Mouse (Mus musculus): ENCODE results near the gene Ascc3. TPM values are rescaled to one million over a fixed set of nuclear protein-coding genes. Genes with fewer than 3 reads are reported as not detected.

The Ascc3 gene
- total RNA-seq, 2 experiments from 2014 or later: 29.9 to 30.5 TPM

DNA sequence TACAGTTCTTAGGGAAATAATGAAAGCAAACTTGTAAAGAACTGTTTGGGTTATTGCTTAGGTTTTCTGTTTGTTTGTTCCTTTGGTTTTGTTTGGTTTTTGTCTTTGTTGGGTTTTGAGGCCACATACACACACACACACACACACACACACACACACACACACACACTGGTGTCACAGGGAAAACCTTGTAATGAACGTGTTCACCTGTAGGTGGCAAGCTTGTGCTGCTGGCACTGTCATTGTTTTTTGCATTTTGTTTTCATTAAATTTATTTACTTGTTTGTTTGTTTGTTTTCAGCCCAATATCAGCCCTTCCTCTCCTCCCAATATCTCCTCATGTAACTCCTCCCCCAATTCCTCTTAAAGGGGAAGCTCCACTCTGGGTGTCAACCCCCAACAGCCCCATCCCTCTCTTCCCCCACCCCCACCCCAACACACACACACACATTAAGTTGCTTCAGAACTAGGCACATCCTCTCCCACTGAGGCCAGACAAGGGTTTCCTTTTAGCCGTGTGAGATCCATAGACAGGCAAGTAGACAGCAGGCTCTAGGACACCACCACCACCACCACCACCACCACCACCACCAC is 289.1 kb downstream of the Ascc3 start:
- Histone ChIP-seq H3K27ac (no peak overlapping the region), H3K4me3 (no peak overlapping the region)
- TF ChIP-seq CTCF (IDR thresholded peaks at IDR 0.05): peak; percentile 40
- intact Hi-C loops (cut with DNase I): loop anchor here (5.0 kb wide), 1 partner anchor 526 kb away; no protein-coding TSS in a partner anchor
- DNase-seq (ENCODE audit: extremely low spot score in 1 of 2, low spot score in 2 of 2): no peak

DNA sequence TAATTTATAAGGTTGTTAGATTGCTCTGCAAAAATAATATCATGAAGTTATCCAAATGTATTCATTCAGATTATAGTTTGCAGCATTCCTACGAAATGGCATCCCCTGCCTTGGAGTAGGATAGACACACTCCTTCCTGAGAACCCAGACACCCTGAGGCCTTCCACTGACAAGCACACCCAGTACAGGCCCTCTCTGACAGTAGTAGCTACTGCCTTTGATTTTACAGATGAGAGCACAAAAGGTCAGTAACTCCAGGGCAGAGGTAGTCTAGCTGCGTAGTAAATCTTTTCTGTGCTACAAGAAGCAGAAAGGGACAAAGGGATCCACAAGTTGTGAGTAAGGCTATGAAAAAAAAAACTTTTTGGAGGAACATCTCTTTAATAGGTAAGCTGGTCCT is 289.9 kb downstream of the Ascc3 start:
- no peak for TF ChIP-seq CTCF (IDR thresholded peaks at IDR 0.05)
- intact Hi-C loops (cut with DNase I): loop anchor here (5.0 kb wide), 1 partner anchor 525 kb away; no protein-coding TSS in a partner anchor
- H3K4me3 ChIP-seq: no peak overlapping the region
- DNase-seq (ENCODE audit: extremely low spot score in 1 of 2, low spot score in 2 of 2): no peak
- H3K27ac ChIP-seq: no peak overlapping the region

DNA sequence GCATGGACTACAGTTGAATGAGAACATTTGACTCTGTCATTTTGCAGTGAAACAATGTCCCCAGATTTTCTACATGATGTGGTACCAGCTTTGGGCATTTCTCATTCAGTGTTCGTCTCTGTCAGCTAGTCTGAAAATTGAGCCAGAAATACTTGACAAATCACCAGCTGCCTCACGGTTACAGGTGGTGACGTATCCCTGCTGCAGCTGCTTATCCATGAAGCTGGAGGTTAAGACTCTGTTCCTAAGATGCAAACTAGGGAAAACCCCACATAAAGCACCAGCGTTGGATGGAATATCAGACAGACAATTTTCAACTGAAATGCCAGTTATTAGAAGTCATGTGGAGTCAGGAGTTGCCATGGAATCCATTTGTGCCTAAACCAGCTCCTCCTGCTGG is 293.8 kb downstream of the Ascc3 start:
- Histone ChIP-seq H3K27ac (no peak overlapping the region), H3K4me3 (no peak overlapping the region)
- no peak for TF ChIP-seq CTCF (IDR thresholded peaks at IDR 0.05)
- DNase-seq (ENCODE audit: extremely low spot score in 1 of 2, low spot score in 2 of 2): no peak
- intact Hi-C loops (cut with DNase I): no loop called here

DNA sequence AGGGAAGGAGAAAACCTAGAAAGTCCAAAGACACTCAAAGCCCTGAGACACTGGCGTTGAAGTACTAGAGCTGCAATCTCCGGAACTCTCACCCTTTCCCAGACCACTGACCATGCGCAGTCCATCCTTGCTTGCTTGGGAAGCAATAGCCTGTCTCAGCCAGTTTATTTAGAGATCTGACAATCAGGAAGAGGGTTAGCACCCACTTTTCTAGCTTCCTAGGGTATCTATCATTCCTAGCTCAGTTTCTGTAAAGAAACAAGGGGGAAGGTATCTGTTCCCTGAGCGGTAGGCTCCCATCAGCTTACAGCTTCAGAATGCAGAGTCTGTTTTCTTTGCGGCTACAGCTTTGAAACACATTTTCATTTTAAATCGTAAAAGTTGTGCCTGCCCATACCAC is 298.2 kb downstream of the Ascc3 start:
- intact Hi-C loops (cut with DNase I): loop anchor here (10.0 kb wide), 1 partner anchor 384 kb away; no protein-coding TSS in a partner anchor

DNA sequence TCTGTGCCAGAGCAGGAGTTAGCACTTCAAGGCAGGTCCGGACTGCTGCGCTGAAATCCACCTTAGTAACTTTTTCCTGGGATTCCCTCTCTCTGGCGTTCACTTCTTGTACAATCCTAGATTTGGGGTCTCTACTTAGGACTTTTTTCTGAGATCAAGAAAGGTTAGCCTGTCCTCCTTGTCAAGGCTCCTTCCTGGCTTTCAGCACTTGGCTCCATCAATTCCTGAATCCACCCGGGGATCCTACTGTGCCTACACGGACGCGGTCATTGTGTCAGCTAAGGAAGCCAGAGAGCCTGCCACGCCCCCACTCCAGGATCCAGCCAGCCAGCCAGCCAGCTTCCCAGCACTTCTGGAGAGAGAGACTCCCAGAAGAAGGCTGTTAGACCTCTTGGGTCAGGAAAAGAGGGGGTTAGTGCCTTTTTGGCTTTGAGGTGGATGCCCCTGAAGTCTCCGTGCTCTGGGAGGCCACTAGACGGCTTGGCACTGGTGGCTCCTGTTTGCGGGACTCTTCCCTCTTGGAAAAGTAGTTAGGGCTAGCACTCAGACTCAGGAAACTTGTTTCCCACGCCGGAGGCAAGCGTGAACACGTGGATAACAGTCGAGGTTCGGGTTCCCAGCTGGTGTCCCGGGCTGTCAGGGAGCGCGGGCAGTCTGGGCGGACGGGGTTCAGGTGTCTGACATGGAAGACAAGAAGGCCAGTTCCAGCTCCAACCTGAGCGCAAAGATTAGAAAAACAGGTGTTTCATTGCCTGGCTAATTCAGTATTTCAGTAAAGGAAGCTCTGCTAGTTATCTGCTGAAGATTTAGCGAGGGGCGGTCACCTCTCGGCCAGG is 299.6 kb downstream of the Ascc3 start:
- H3K4me3 ChIP-seq: no peak overlapping the region
- H3K27ac ChIP-seq: no peak overlapping the region
- TF ChIP-seq CTCF (IDR thresholded peaks at IDR 0.05): no peak
- DNase-seq (ENCODE audit: extremely low spot score in 1 of 2, low spot score in 2 of 2): no peak
- intact Hi-C loops (cut with DNase I): loop anchor here (10.0 kb wide), 1 partner anchor 383 kb away; no protein-coding TSS in a partner anchor

More for the DNA sequence above, 298.2 kb downstream of the Ascc3 start:
- no peak for TF ChIP-seq CTCF (IDR thresholded peaks at IDR 0.05)
- no peak for DNase-seq (ENCODE audit: extremely low spot score in 1 of 2, low spot score in 2 of 2)
- Histone ChIP-seq H3K27ac (no peak overlapping the region), H3K4me3 (no peak overlapping the region)

DNA sequence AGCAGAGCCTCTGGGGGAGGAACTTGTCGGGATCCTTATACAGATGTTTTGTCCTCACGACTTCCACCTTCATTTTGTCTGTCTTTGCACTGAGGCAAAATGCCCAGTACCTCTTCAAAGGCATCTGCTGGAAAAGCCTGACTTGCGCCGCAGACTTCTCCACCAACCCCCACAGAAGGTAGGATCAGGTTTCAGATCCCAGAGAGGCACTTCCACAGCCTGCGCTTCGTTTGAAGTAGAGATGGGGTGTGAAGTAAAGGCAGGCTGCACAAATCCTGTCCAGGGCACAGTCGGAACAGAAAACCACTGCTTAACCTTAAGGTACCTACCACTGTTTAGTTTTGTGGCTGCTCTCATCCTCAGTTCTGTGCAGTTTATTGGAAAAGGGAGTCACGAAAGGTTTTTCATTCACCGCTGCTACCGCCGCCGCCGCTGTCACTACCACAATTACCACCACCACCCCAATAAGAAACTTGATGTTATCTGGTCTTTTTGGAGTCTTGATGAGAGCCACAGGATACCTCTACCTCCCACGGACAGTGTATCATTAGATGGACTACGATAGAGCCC is 300.4 kb downstream of the Ascc3 start:
- intact Hi-C loops (cut with DNase I): loop anchor here (10.0 kb wide), 1 partner anchor 382 kb away; no protein-coding TSS in a partner anchor
- no peak for DNase-seq (ENCODE audit: extremely low spot score in 1 of 2, low spot score in 2 of 2)
- Histone ChIP-seq H3K27ac (no peak overlapping the region), H3K4me3 (no peak overlapping the region)
- no peak for TF ChIP-seq CTCF (IDR thresholded peaks at IDR 0.05)

DNA sequence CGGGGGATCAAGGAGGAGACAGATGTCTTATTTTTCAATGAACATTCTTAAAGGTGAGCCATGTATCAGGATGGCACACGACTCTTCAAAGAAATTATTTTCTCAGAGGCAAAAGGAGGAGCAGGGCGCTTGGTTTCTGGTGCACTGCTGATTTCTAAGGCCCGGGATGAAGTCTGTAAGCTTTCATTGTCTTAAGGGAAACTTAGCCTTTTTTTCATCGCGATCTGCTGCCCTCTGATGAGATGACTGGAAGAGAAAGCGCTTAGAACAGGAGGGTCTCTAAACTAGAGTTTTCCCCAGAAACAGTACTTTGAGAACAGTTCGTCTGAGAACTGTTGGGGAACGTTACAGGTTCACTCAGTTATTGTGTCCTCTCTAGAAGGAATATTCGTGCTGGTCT is 301.1 kb downstream of the Ascc3 start:
- Histone ChIP-seq H3K27ac (no peak overlapping the region), H3K4me3 (no peak overlapping the region)
- TF ChIP-seq CTCF (IDR thresholded peaks at IDR 0.05): no peak
- intact Hi-C loops (cut with DNase I): loop anchor here (10.0 kb wide), 1 partner anchor 381 kb away; no protein-coding TSS in a partner anchor
- DNase-seq (ENCODE audit: extremely low spot score in 1 of 2, low spot score in 2 of 2): no peak

DNA sequence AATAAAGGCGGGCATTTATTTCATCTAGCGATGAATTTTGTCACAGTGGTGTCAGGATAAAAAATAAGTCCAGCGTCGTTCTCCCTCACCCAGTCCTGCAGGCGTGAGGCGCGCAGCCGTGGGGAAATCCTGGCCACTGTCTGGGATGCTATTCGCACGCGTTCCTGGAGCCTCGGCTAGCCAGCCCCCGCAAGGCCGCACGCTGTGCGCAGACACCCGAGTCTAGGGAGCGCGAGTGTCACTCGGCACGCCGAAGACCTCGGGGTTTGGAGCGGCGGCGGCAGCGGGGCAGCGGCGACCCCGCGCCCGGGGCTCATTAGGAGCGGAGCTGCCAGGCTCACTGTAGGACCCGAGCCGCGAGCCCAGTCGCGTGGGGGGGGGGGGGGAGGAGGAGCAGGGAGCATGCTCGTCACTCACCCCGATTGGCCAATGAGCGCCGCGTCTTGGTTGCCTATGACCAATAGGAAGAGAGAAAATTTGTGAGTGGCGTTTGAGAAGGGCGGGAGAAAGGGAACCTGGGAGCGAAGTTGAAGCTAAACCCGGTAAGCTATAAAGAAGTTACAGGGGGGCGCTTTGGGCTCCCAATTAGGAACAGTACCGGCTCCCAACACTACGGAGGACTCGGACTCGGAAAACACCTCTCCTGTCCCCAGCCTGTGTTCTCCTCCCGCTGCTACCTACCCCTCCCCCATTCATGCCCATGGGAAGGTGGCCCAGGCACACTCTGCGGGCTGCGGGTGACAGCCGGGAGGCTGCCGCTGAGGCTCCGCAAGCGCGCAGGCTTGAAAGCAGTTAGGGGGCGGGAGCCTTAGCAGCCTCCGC is 301.9 kb downstream of the Ascc3 start, which contains the start of gene Sim1:
TSS of gene Sim1 (plus strand) at position 585 of the 822 bp plus-strand sequence.
- no peak for TF ChIP-seq CTCF (IDR thresholded peaks at IDR 0.05)
- intact Hi-C loops (cut with DNase I): loop anchor here (10.0 kb wide), 1 partner anchor 380 kb away; no protein-coding TSS in a partner anchor
- H3K27ac ChIP-seq: no peak within 1 kb of the TSS
- no peak within 1 kb of the TSS; the same call in 1 of the 2 replicates for H3K4me3 ChIP-seq
- no peak for DNase-seq (ENCODE audit: extremely low spot score in 1 of 2, low spot score in 2 of 2)

DNA sequence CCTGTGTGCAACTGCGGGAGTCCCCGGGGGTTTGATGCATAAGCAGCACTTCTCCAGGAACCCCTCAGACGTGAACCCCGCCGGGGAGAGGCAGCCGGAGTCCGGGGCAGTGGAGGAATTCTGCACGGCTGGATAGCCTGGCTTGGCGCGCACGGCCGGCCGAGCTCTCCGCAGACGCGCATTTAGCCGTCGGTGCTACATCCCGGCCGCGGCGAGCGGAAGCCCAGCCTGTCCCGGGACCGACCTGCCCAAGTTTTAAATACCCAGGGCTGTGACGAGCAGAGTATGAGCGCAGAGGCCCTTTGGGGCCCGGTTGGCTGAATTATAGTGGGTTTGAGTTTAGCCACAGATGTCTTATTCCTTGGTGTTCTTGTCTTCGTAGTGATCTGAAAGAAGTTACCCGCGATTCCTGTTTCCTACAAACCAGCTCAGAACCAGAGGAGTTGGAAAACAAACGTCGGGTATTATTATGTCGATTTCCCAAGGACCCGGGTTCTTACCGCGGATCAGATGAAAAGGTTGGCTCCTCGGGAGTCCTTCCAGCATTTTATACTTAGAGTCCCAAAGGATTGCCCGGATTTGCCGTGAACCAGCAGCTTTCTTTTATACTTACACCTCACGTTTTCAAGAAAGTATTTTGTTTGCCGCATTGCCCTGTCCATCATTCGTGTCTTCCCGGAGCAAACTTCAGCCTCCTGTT is 302.8 kb downstream of the Ascc3 start:
- Histone ChIP-seq H3K27ac (no peak overlapping the region), H3K4me3 (no peak overlapping the region)
- DNase-seq (ENCODE audit: extremely low spot score in 1 of 2, low spot score in 2 of 2): no peak
- intact Hi-C loops (cut with DNase I): loop anchor here (5.0 to 10.0 kb wide), 3 partner anchors 303 to 1127 kb away; partner anchors contain the start of genes Ascc3 and Vgll2
- no peak for TF ChIP-seq CTCF (IDR thresholded peaks at IDR 0.05)

DNA sequence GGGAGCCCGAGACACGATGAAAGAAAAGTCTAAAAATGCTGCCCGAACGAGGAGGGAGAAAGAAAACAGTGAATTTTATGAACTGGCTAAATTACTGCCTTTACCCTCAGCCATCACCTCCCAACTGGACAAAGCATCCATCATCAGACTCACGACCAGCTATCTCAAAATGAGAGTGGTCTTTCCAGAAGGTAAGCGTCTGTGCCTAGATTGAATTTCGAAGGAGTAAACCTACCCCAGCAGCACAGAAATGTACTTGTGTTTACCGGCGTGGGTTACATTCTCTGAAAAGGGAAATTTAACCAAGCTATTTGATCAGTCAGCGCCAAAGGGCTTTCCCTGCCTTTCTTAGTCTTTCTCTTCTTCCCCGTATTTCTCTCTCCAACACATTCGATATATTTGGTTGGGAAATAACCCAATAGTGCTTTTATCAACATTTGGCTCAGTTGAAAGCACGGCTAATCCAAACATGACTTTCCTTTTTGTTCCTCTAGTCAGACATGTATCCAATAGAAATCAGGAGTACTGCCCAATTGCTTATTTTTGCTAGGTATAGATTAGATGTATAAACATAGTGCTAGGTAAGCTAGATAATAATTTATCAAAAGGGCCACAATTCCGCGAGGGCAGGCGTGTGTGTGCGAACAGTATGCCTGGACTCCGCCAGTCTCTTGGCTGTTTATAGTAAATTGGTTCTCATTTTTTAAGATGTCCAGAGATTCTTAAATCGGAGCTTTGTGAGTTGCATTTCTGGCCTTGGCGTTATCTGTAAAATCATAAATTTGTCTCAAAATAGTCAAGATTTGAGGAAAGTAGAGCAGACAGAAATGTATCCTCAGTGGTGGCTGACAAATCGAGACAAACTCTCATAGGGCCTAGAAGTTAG is 303.7 kb downstream of the Ascc3 start:
- TF ChIP-seq CTCF (IDR thresholded peaks at IDR 0.05): no peak
- no peak overlapping the region for H3K4me3 ChIP-seq
- intact Hi-C loops (cut with DNase I): loop anchor here (5.0 to 10.0 kb wide), 3 partner anchors 304 to 1126 kb away; partner anchors contain the start of genes Ascc3 and Vgll2
- DNase-seq (ENCODE audit: extremely low spot score in 1 of 2, low spot score in 2 of 2): no peak
- H3K27ac ChIP-seq: no peak overlapping the region

All from left cerebral cortex, adult 2 months (tissue).